Mouse (Mus musculus): Measurements from ENCODE around the gene Uqcc2.

The Uqcc2 gene

DNA sequence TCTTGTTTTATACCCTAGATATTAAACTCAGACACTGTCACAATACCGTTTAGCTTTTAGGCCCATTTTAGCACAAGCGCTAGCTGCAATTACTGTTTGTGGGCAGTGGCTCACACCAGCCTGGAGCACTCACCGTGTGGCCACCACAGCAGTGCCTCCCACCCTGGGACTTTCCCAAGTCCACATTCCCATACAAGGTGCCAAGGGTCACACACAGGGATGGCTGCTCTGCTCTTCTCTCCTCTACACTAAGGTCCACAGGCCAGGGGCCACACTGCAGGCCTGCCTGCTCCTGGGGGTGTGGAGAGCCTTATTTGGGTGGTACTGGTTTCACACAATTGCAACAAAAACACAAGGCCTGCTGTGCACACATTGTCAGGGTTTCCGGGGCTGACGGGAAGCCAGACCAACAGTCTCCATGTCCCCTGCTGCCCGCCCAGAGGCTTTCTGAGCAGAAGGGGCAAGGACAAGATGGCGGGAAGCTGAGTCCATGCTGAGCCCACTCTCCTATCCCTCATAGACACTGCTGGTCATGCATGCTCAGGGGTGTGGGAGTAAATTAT lies 9.8 kb downstream of the Uqcc2 start:
- DNase-seq (ENCODE audit: low spot score in 2 of 2): no peak

GRCm38 (mm10) chr17:27123103-27123502 lies 10.6 kb downstream of the Uqcc2 start:
- DNase-seq (ENCODE audit: low spot score in 2 of 2): no peak

DNA sequence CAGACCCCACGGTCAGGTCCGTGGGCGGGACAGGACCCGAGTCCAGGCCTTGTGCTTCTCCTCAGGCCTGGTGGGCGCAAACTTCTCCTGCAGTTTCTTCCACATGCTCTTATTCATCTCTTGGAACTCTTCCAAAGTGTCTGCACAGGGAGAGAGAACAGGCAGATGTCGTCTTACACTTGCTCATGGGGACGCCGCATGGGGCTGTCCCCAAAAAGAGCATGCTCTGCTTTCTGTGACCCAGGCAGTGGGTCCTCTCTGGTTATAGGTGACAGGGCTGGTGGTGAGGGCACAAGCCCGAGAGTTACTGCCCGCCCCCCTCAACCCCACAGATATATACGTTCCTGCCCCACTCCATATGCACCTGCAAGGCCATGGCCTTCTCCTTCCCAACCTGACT lies 11.0 kb downstream of the Uqcc2 start:
- no peak for DNase-seq (ENCODE audit: low spot score in 2 of 2)

- DNase-seq (ENCODE audit: low spot score in 2 of 2): no peak
These were observed 11.9 kb downstream of the Uqcc2 start for GRCm38 (mm10) chr17:27121781-27122180.

GRCm38 (mm10) chr17:27121266-27121665 lies 12.4 kb downstream of the Uqcc2 start:
- no peak for DNase-seq (ENCODE audit: low spot score in 2 of 2)

GRCm38 (mm10) chr17:27120561-27121024 lies 13.1 kb downstream of the Uqcc2 start:
- DNase-seq (ENCODE audit: low spot score in 2 of 2): peak in 1 of 2 experiments; percentile 70

DNA sequence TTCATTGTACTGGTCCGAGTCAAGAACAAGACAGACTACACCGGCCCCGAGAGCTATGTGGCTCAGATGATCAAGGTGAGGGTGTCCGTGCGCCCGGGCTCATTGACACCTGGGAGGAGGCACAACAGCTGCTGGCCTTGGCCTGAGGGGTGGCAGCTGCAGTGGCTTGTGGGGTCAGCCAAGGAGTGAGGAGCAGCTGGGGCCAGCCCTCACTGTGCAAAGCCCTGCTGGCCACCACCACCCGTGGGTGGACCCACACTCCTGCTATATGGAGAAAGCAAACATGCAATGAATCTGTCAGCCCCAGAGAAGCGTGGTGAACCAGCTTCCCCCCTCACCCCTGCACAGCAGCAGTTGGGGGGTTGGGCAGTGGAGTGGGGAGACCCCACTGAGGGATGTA lies 13.8 kb downstream of the Uqcc2 start:
- DNase-seq (ENCODE audit: low spot score in 2 of 2): no peak

- no peak for DNase-seq (ENCODE audit: low spot score in 2 of 2)
These were observed 14.2 kb downstream of the Uqcc2 start for GRCm38 (mm10) chr17:27119540-27119895.

DNA sequence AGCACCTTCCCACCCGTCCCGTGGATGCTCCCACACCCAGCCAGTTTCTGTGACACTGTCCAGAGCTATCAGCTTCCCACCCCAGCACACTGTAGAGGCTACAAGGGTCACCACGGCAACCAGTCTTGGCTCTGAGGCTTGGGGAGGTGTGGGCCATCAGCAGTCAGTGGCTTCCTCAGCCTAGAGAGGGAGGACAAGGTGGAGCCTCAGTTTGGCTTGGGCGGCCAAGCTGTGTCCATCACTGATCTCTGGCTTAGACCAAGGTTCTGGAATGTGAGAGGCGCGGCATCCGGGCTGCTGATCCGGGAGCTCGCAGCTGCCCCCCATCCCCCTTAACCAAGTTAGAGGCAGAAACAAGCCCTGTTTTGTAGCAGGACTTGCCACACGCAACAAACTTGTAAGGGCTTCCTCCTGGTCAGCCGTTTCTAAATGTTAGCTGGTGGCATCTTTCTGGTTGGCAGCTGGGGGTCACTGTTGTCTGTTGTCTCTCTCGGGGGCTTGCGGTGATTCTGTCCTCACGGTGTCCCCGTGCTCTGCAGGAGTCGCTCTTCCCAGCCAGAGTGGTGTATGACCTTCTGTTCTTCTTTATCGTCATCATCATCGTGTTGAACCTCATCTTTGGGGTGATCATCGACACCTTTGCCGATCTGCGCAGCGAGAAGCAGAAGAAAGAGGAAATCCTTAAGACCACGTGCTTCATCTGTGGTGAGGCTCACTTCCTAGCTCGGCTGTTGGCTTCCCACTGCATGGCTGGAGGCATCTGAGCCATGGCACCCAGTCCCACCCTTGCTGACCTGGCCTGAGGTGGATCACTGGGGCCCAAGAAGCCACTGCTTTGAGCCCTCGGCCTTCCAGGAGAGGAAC lies 14.8 kb downstream of the Uqcc2 start:
- no peak for DNase-seq (ENCODE audit: low spot score in 2 of 2)

GRCm38 (mm10) chr17:27110072-27110471 lies 23.6 kb downstream of the Uqcc2 start:
- no peak for DNase-seq (ENCODE audit: low spot score in 2 of 2)

DNA sequence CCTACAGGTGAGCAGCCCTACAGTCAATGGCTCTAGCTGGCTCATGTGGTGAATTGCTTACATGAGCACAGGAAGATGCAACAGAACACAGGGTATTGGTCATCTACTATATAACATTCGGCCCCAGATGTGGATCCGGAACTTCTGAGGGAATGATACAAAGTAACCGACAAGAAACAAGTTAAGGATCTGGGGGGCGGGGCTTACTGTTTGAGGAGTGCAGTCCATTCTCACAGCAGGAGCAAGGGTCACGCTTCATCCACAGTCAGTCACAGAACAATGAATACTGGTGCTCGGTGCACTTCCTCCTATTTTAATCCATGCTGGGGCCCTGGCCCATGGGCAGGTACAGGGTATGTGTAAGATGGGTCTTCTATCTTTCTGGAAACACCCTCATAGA lies 25.8 kb downstream of the Uqcc2 start:
- no peak for DNase-seq (ENCODE audit: low spot score in 2 of 2)

GRCm38 (mm10) chr17:27106745-27107144 lies 27.0 kb downstream of the Uqcc2 start:
- no peak for DNase-seq (ENCODE audit: low spot score in 2 of 2)

GRCm38 (mm10) chr17:27105698-27106470 lies 27.8 kb downstream of the Uqcc2 start:
- no peak for DNase-seq (ENCODE audit: low spot score in 2 of 2)

- DNase-seq (ENCODE audit: low spot score in 2 of 2): no peak
These were observed 32.0 kb downstream of the Uqcc2 start for GRCm38 (mm10) chr17:27101675-27102074.

DNA sequence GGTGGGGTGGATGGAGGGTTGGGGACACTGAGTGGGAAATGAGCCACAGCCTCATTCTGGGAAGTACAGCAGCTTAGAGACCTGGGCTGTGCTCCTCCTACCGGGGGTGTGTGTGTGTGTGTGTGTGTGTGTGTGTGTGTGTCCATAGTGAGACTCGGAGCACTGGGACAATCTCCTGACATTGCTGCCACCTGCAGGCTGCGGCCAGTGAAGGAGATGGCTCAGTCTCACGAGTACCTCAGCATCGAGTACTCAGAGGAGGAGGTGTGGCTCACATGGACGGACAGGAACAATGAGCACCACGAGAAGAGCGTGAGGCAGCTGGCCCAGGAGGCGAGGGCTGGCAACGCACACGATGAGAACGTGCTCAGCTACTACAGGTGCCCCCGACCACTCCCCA lies 38.0 kb downstream of the Uqcc2 start:
- DNase-seq (ENCODE audit: low spot score in 2 of 2): peak in 1 of 2 experiments; percentile 36

- DNase-seq (ENCODE audit: low spot score in 2 of 2): no peak
These were observed 43.6 kb downstream of the Uqcc2 start for GRCm38 (mm10) chr17:27090068-27090467.

DNA sequence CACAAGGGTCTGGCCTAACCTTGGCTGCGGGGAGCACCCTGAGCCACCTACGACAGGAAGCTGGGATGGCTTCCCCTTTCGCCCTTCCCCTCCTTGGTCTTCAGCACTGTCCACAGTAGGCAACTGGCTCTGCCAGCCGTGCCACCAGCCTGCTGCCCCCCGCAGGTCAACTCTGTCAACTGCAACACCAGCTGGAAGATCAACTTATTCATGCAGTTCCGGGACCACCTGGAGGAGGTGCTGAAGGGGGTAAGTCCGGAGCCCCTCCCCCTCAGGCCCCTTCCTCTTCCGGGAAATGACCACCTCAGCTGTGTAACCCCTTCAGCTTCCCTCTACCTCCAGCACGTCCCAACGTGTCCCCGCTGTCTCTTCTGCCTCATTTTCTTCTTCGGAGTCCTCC lies 46.3 kb downstream of the Uqcc2 start:
- DNase-seq (ENCODE audit: low spot score in 2 of 2): no peak

- no peak for DNase-seq (ENCODE audit: low spot score in 2 of 2)
These were observed 48.0 kb downstream of the Uqcc2 start for GRCm38 (mm10) chr17:27085676-27086075.

- no peak for DNase-seq (ENCODE audit: low spot score in 2 of 2)
These were observed 50.1 kb downstream of the Uqcc2 start for GRCm38 (mm10) chr17:27083601-27084000.

DNA sequence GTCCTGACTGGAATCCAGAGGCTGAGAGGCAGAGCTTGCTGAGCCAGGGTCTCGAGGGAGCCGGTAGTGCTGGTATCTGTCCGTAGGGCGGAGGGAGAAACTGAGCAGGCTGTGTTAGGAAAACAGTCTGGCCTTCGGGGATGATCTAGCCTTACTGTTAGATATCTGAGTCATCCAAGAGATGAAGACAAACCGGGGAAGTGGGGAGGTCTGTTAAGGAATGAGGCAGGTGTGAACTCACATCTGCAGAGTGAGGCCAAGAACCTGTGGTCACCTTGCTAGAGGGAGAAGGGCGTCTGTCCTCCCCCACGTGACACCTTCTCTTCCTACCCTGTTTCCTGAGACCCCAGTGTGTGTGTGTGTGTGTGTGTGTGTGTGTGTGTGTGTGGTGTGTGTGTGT lies 50.9 kb downstream of the Uqcc2 start:
- no peak for DNase-seq (ENCODE audit: low spot score in 2 of 2)

DNA sequence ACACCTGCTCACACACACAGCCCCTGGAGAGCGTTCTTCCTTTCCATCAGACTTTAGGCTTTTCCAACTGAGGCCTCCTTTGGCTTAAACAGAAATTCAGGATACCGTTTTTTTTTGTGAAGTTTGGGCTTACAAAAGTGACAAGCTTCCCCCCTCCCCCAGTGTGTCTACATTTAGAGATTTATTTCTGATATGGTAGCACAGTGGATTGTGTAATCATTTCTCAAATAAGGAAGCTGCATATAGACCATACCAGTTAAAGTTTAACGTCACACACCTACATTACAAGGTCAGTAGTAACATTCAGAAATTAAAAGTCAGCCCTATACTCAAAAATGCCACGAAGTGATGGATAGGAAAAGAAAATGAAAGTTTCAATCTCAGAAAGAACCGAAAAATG lies 51.8 kb downstream of the Uqcc2 start:
- DNase-seq (ENCODE audit: low spot score in 2 of 2): no peak

- DNase-seq (ENCODE audit: low spot score in 2 of 2): no peak
These were observed 55.2 kb downstream of the Uqcc2 start for GRCm38 (mm10) chr17:27078499-27078898.

DNA sequence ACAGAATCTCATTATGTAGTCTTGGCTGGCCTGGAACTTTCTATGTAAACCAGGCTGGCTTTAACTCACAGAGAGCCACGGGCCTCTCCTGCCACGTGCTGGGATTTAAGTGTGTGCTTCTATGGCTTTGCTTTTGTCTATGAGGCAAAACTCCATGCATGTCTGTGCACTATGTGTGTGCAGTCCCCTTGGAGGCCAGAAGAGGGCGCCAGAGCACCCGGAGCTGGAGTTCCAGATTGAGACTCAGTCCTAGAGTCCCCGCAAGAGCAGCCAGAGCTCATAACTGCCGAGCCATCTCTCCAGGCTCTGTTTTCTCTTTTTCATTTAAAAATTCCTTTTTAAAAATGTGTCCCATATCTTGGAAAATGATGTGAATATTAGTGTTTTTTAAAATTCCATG lies 55.8 kb downstream of the Uqcc2 start:
- DNase-seq (ENCODE audit: low spot score in 2 of 2): no peak

Measured in left cerebral cortex, adult 9 months (tissue).